Mouse (Mus musculus): ENCODE data around the gene Msi2. TPM values are rescaled to one million over a fixed set of nuclear protein-coding genes. Genes with fewer than 3 reads are reported as not detected.

Gene Msi2
- polyA plus RNA-seq, 1 experiment from 2014 or later: 25.3 TPM

- Histone ChIP-seq H3K27ac (replicated peaks) (peak overlapping the region; percentile 42), H3K9me3 (replicated peaks) (no peaks in the 10 kb centered on the region), H3K4me1 (peaks cover 98% of the 10 kb centered on the region), H3K4me3 (no peak overlapping the region), H3K36me3 (peaks cover 34% of the 10 kb centered on the region), H3K27me3 (ENCODE audit: low read depth, poor library complexity, severe bottlenecking) (no peaks in the 10 kb centered on the region)
- DNase-seq (ENCODE audit: low spot score): no peak
- WGBS: 90% methylated on average over 14 of the region's 14 CpGs
These were observed 93.2 kb downstream of the Msi2 start for GRCm38 (mm10) chr11:88625063-88625462.

GRCm38 (mm10) chr11:88624627-88625026, 93.7 kb downstream of the Msi2 start:
- no peak for DNase-seq (ENCODE audit: low spot score)
- Histone ChIP-seq H3K9me3 (replicated peaks) (no peaks in the 10 kb centered on the region), H3K36me3 (peaks cover 36% of the 10 kb centered on the region), H3K4me1 (peaks cover 98% of the 10 kb centered on the region), H3K27ac (replicated peaks) (no peak overlapping the region), H3K4me3 (no peak overlapping the region), H3K27me3 (ENCODE audit: low read depth, poor library complexity, severe bottlenecking) (no peaks in the 10 kb centered on the region)
- WGBS: 80% methylated on average over 6 of the region's 6 CpGs

- peaks cover 36% of the 10 kb centered on the region for H3K36me3 ChIP-seq
- H3K4me1 ChIP-seq: peaks cover 98% of the 10 kb centered on the region
- WGBS: 83% methylated on average over 6 of the region's 6 CpGs
- DNase-seq (ENCODE audit: low spot score): no peak
- no peaks in the 10 kb centered on the region for H3K9me3 ChIP-seq (replicated peaks)
- H3K27me3 ChIP-seq (ENCODE audit: low read depth, poor library complexity, severe bottlenecking): no peaks in the 10 kb centered on the region
- no peak overlapping the region for H3K4me3 ChIP-seq
- H3K27ac ChIP-seq (replicated peaks): no peak overlapping the region
These were observed 94.6 kb downstream of the Msi2 start for GRCm38 (mm10) chr11:88623671-88624070.

DNA sequence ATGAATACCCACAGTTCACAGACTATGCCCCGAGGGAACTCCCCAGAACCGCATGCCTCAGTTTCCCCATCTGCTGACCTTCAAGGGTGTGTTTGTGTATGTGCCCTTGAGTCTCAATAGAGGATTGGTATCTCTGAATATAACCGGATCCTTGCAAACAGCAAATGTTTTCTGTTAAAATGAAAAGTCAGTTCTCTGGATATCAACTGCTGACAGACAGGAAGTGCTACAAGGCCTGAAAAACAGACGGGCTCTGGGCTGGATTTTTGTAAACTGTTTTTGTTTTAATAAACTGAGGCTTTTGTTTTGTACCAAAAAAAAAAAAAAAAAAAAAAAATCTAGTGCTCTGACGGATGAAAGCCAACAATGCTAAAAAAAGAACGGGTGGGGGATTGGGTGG, 95.8 kb downstream of the Msi2 start:
- H3K36me3 ChIP-seq: peaks cover 48% of the 10 kb centered on the region
- no peaks in the 10 kb centered on the region for H3K9me3 ChIP-seq (replicated peaks)
- WGBS: 65% methylated on average over 6 of the region's 6 CpGs
- no peak for DNase-seq (ENCODE audit: low spot score)
- H3K27ac ChIP-seq (replicated peaks): 0 out of 2 replicates have a peak overlapping the region, but pooled peaks have one; percentile 38
- no peaks in the 10 kb centered on the region for H3K27me3 ChIP-seq (ENCODE audit: low read depth, poor library complexity, severe bottlenecking)
- peaks cover 97% of the 10 kb centered on the region for H3K4me1 ChIP-seq
- no peak overlapping the region for H3K4me3 ChIP-seq

- Histone ChIP-seq H3K4me1 (peaks cover 90% of the 10 kb centered on the region), H3K36me3 (peaks cover 49% of the 10 kb centered on the region), H3K4me3 (no peak overlapping the region), H3K27ac (replicated peaks) (no peak overlapping the region), H3K27me3 (ENCODE audit: low read depth, poor library complexity, severe bottlenecking) (no peaks in the 10 kb centered on the region), H3K9me3 (replicated peaks) (no peaks in the 10 kb centered on the region)
- no peak for DNase-seq (ENCODE audit: low spot score)
- WGBS: 87% methylated on average over 4 of the region's 4 CpGs
These were observed 96.5 kb downstream of the Msi2 start for GRCm38 (mm10) chr11:88621789-88622188.

- peaks cover 78% of the 10 kb centered on the region for H3K4me1 ChIP-seq
- H3K27me3 ChIP-seq (ENCODE audit: low read depth, poor library complexity, severe bottlenecking): no peaks in the 10 kb centered on the region
- 0 out of 2 replicates have a peak overlapping the region, but pooled peaks have one; percentile 4 for H3K4me3 ChIP-seq
- H3K27ac ChIP-seq (replicated peaks): peak overlapping the region; percentile 70
- H3K36me3 ChIP-seq: peaks cover 52% of the 10 kb centered on the region
- H3K9me3 ChIP-seq (replicated peaks): no peaks in the 10 kb centered on the region
- 14% methylated on average over 15 of the region's 15 CpGs for WGBS
- DNase-seq (ENCODE audit: low spot score): peak; percentile 31
These were observed 97.9 kb downstream of the Msi2 start for GRCm38 (mm10) chr11:88620158-88620973.

GRCm38 (mm10) chr11:88619468-88620157, 98.7 kb downstream of the Msi2 start:
- peaks cover 52% of the 10 kb centered on the region for H3K36me3 ChIP-seq
- no peaks in the 10 kb centered on the region for H3K9me3 ChIP-seq (replicated peaks)
- peaks cover 70% of the 10 kb centered on the region for H3K4me1 ChIP-seq
- peak overlapping the region; percentile 70 for H3K27ac ChIP-seq (replicated peaks)
- no peak overlapping the region for H3K4me3 ChIP-seq
- H3K27me3 ChIP-seq (ENCODE audit: low read depth, poor library complexity, severe bottlenecking): no peaks in the 10 kb centered on the region
- WGBS: 56% methylated on average over 9 of the region's 9 CpGs
- no peak for DNase-seq (ENCODE audit: low spot score)

- 53% methylated on average over 9 of the region's 9 CpGs for WGBS
- Histone ChIP-seq H3K4me1 (peaks cover 70% of the 10 kb centered on the region), H3K4me3 (no peak overlapping the region), H3K36me3 (peaks cover 57% of the 10 kb centered on the region), H3K9me3 (replicated peaks) (no peaks in the 10 kb centered on the region), H3K27ac (replicated peaks) (peak overlapping the region; percentile 70), H3K27me3 (ENCODE audit: low read depth, poor library complexity, severe bottlenecking) (no peaks in the 10 kb centered on the region)
- no peak for DNase-seq (ENCODE audit: low spot score)
These were observed 99.5 kb downstream of the Msi2 start for GRCm38 (mm10) chr11:88618732-88619309.

- Histone ChIP-seq H3K4me3 (no peak overlapping the region), H3K9me3 (replicated peaks) (no peaks in the 10 kb centered on the region), H3K4me1 (peaks cover 67% of the 10 kb centered on the region), H3K27me3 (ENCODE audit: low read depth, poor library complexity, severe bottlenecking) (no peaks in the 10 kb centered on the region), H3K36me3 (peaks cover 65% of the 10 kb centered on the region), H3K27ac (replicated peaks) (peak overlapping the region; percentile 70; the same call in 1 of the 2 replicates)
- 82% methylated on average over 16 of the region's 16 CpGs for WGBS
- DNase-seq (ENCODE audit: low spot score): no peak
These were observed 100.3 kb downstream of the Msi2 start for GRCm38 (mm10) chr11:88618005-88618501.

DNA sequence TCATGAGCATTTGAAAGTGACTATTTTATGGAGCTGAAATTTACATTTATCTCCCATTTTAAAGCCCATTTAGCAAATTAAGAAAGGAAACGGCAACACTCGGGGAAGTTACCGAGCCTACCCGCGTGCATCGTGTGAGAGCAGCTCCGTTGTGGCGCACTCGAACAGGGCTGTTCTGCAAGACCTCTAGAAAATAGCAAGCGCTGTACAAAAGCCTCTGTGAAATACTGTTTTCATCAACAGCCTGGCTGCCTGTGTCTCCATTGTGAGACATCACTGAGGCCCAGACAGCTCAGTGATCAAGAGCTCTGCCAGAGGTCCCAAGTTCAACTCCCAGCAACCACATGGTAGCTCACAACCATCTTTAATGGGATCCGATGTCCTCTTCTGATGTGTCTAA, 100.9 kb downstream of the Msi2 start:
- Histone ChIP-seq H3K27me3 (ENCODE audit: low read depth, poor library complexity, severe bottlenecking) (no peaks in the 10 kb centered on the region), H3K4me3 (no peak overlapping the region), H3K4me1 (peaks cover 61% of the 10 kb centered on the region), H3K27ac (replicated peaks) (peak overlapping the region; percentile 70; the same call in 1 of the 2 replicates), H3K9me3 (replicated peaks) (no peaks in the 10 kb centered on the region), H3K36me3 (peaks cover 71% of the 10 kb centered on the region)
- 94% methylated on average over 11 of the region's 11 CpGs for WGBS
- no peak for DNase-seq (ENCODE audit: low spot score)

DNA sequence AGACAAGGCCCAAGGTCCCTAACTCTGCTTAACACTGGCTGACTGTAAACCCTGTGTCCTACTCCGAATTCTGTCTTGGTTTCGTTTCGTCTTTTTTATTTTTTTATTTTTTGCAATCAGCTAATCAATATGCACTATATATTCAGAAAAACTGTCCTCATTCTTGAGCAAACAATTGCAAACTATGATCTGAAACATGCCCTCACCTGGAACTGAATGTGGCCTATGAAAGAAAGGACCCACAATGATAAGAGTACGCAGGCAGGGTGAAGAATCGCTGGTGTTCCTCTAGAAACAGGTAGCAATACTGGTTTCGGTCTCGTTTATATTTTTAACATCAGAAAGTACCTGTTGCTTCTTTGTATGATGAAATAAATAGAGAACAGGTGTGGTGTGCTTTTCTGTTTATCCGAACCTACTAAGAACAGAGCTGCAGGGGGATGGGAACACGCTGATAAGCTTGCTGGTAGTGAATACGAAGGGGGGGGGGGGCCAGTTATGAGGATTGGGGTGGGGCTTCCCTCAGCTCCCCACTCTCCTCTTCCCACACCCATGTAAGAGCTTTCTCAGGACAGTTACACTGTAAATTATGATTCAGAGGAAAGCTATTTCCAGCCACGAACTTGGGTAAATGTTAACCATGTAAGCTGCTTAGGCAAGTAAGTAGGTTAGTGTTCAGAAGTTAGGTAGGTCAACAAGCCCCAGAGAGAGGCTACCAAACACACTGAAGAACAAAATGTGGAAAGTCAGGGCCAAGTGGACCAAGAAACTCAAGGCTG, 103.6 kb downstream of the Msi2 start:
- H3K27me3 ChIP-seq (ENCODE audit: low read depth, poor library complexity, severe bottlenecking): no peaks in the 10 kb centered on the region
- no peak for DNase-seq (ENCODE audit: low spot score)
- peaks cover 40% of the 10 kb centered on the region for H3K4me1 ChIP-seq
- no peak overlapping the region for H3K27ac ChIP-seq (replicated peaks)
- peaks cover 82% of the 10 kb centered on the region for H3K36me3 ChIP-seq
- WGBS: 90% methylated on average over 11 of the region's 11 CpGs
- H3K4me3 ChIP-seq: no peak overlapping the region
- H3K9me3 ChIP-seq (replicated peaks): no peaks in the 10 kb centered on the region
